Mouse (Mus musculus) frontal cortex, postnatal 25 days (tissue): ENCODE results near the gene Fam69b.

Experiments
- DNase-seq, 2 experiments: peaks; one replicate each; pipeline ENCODE4 v3.0.0; 2022; ENCODE audit warnings: low spot score in 2 of 2

The Fam69b gene

GRCm38 (mm10) chr2:26627921-26628739, at the start of gene Fam69b:
Gene Fam69b, plus strand, starts transcription at chr2:26628457.
- peak; percentile 66 to 80 for DNase-seq

DNA sequence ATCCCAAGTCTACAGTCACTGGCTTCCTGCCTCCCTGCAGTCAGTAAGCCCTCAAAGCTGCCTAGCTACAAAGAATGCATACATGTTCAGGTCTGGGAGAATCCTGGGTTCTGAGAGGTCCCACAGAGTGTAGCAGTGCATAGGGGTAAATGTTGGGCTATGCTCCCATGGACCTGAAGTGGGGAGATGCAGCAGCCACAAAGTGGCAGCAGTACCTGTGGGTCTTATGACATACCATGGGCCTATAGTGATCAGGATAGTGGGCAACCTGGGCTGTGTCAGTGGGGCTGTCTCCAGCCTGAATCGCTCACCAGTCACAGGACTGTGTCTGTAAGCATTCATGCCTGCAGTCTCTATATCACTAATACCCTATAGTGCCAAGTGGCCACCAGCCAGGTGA, 48.5 kb upstream of the Fam69b start, which contains the start of gene Egfl7:
Gene Egfl7, plus strand, starts transcription at position 301 of the 400 bp plus-strand sequence.
- DNase-seq = no peak

DNA sequence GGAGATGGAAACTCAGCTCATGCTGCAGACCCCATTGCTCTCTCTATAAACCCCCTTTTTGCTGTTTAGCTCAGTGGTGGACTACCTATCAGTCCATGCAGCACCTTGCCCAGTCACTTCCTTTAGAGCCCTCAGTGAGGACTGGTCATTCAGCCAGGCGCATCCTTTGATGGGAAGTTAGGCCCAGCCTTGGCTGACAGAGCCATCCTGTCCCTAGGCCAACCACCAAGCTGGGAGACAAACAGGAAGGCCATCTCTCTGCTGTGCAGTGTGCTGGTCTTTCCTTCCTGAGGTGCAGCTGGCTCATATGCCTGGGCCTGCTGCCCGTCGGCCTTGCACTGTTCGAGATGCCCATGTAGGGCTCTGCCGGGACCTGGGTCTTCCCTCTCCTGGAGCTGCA, 47.5 kb upstream of the Fam69b start:
- no peak for DNase-seq

DNA sequence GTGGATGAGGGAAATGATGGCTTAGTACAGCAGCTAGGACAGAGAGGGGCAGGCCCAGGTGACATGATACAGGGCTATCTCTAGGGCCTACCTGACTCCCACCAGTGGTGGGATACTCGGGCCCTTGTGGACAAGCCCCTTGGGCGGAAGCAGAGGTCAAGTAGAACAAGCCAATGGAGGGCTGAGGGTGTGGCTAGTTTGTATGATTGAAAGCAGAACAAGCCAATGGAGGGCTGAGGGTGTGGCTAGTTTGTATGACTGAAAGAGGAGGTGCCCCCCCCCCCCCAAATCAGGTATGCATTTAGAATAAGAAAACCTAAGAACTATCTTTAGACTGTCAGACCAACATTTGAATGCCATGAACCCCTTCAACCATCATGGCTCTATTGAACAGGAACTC, 46.1 kb upstream of the Fam69b start:
- DNase-seq = no peak

GRCm38 (mm10) chr2:26582741-26583140, 45.5 kb upstream of the Fam69b start:
- DNase-seq = no peak

DNA sequence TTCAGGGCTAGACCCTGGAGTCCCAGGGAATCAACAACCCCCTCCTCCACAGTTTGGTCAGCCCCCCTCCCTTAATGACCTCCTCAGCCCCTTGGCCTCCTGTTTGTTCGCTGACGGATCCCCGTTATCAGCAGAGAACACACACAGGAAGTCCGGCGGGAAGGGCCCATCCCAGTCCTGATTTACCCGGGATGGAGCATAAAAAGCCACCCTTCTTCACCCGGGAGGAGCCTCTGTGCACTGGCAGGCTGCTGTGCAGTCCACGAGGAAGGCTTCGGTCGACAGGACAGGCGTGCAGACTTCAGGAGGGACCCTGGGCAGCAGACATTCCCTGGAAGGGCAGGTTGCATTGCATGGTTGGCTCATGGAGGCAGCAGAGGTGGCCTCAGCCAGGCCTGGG, 44.6 kb upstream of the Fam69b start:
- no peak for DNase-seq

DNA sequence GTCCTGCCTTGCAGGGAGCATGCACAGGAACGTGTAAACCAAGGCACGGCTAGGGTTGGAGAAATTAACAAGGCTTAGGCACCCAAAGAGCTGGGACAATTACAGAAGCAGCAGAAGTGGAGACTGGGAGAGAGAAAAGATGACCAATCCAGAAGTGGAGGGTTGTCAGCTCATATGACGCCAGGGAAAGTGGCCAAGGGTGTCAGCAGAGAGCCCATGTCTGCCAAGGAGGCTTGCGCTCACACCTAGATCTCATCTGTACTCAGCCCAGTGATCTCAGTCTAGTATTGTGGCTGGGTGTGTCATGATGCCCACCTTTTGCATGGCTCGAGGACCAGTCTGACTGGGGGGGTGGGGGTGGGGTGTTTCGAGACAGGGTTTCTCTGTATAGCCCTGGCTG, 42.5 kb upstream of the Fam69b start:
- no peak for DNase-seq

DNA sequence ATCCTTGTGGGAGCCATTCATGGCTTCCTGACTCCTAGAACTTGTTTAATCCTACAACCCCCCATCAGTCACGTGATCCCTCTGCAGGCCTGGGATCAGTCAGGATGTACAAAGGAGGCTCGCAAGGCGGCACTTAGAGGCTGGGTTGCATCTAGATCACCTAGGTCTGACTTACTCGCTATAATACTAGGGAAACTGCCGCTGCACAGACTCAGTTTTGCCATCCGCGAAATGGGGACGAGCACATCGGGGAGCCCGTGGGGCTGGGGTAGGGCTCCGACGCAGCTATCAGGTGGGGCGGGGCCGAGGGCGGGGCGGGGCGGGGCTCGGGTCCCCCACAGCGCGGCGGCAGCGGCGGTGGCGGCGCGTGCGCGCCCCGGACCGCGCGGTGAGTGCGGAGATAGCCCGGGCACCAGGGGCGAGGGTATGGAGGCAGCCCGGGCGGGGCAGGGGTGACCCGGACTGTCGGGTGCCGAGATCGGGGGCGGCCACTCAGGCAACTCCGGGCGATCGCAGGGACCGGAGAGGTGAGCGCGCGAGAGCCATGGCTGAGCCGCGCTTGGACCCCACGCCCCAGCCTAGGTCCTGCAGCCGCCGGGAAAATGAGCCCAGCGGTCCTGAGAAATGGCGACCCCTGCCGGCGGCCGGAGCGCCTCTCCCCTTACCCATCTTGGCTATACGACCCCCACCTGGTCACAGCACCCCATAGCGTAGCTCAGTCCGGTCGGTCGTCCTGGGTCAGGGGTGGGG, 41.8 kb upstream of the Fam69b start, which contains the start of gene Gm20532:
Gene Gm20532, plus strand, starts transcription at position 346 of the 750 bp plus-strand sequence.
- DNase-seq = peak; percentile 56 to 57

GRCm38 (mm10) chr2:26587044-26587405, 41.2 kb upstream of the Fam69b start:
- DNase-seq = no peak

DNA sequence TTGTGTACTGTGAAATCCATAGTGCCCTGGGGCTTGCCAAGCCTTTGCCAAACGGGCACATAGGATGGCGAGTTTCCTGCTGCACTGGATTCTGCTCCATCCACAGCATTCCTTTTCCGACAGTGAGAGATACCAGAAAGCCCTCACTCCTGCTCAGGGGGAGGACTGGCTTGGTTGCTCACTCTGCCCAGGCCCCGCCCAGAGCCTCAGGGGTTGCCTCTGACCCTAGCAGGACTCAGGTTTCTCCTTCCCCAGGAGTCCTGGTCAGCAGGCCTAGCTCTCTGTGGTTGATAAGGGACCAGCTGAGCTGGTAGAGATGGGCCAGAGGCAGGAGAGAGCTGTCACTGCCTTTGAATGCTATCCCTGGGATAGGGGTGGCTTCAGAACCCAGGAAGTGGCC, 39.7 kb upstream of the Fam69b start:
- DNase-seq = no peak

DNA sequence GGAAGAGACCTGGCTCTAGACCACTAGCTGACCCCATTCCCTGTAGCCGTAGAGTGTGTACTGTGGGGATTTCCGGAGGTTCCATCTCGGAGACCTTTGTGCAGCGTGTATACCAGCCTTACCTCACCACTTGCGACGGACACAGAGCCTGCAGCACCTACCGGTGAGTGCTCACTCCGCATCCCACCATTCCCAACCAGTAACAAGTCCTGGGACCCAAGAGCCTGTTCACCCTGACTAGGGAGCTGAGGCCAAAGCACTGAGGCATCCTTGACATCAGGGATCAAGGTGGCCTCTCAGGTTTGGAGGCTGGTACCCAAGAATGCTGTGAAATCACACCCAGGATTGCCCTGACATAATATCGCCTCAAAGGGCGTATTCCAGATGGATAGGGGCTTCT, 39.0 kb upstream of the Fam69b start:
- no peak for DNase-seq

- DNase-seq = no peak
Observed at GRCm38 (mm10) chr2:26590282-26590681, 38.0 kb upstream of the Fam69b start.

DNA sequence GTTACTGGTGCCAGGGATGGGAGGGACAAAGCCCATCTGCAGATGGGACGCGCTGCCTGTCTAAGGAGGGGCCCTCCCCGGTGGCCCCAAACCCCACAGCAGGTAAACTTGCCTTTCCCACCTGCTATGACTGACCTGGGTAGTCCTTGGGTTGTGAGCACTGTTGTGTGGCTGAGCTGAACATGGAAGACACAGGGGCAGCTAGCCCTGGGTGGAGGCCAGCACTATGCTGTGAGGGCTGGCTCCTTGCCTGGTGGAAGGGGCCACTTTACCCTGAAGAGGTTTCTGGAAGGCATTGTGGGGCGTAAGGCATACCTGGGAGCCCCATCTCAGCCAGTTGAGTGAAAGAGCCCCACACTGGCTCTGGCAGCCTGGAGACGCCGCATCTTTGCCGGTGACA, 37.3 kb upstream of the Fam69b start:
- DNase-seq = no peak

DNA sequence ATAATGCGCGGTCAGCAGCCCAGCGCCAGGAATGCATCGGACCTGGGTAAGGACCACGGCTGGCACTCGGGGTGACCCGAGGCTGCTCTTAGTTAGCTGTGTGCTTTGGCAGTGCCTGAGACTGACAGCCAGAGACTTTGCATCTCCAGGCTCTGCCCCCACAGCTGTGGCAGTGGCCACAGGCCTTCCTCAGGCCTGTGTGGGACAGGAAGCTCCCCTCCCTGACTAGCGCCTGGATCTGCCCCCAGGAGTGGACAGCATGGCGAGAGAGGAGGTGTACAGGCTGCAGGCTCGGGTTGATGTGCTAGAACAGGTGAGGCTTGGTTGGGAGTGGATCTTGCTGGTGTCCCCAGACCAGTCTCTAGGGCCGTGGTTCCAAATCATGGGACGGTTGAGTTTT, 36.8 kb upstream of the Fam69b start:
- DNase-seq = no peak

DNA sequence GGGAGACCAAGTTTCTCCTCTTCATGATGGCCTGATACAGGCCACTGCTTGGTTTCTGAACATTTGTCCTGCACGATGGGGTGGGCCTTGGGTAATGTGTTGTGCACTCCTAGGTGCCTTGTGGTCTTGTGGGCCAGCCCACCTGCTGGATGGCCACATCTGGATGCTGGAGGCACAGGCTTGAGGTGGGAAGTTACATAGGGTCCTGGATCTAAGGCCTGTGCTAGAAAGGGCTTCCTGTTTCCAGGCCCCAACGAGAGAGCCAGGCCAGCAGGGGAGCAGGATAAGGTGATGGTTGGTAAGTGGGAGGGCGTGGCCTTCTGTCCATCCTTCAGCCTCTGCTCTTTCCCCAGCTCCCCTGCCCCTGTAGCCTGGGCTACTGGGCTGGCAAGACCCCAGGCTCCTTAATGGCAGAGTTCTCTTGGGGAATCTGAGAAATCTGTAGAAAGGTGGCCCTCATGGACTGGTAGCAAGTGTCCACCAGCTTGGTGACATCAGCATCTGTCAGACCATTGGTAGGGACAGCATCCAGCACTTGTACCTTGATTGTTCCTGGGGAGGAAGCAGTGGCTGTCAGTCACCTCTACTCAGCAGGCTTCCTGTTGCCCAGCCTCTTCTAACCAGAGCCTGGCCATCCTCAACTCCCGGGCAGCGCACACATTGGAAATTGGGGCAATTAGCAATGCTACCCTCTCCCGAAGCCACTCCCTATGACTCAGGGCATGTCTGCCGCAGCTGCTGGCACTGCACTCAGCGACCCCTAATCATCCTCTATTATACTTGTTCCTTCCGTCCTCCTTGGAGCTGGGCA, 34.8 kb upstream of the Fam69b start:
- no peak for DNase-seq

DNA sequence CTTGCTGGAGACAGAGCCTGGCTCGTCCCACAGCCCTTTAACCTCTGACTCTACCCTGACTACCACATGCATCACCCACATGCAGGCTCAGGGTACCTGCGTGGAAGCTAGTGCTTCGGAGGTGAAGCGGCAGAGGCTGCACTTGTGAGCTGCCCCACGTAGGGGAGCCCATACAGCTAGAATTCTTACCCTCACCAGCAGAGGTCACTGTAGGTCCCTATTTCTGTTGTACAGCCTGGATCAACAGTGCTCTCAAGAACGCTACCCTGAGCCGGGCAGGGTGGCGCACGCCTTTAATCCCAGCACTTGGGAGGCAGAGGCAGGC, 34.3 kb upstream of the Fam69b start:
- no peak for DNase-seq

DNA sequence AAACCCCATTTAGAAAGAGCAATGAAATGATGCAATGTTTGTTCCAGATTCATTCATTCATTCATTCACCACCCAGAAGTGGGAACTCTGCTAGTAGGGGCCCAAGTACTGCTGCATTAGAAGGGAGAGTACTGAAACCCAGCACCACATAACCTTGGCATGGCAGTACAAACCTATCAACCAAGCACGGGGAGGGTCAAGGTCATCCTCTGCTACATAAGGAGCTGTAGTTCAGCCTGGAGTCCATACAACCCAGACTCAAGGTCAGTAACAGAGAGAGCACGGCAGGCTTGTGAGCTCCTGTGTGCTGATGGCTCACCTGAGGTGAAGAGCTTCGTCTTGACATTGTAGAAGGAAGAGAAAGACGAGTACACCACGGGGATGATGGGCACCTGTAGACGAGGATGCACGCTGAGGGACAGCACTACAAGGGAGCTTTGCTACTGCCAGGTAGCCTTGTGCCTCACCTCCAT, 33.8 kb upstream of the Fam69b start:
- no peak for DNase-seq

DNA sequence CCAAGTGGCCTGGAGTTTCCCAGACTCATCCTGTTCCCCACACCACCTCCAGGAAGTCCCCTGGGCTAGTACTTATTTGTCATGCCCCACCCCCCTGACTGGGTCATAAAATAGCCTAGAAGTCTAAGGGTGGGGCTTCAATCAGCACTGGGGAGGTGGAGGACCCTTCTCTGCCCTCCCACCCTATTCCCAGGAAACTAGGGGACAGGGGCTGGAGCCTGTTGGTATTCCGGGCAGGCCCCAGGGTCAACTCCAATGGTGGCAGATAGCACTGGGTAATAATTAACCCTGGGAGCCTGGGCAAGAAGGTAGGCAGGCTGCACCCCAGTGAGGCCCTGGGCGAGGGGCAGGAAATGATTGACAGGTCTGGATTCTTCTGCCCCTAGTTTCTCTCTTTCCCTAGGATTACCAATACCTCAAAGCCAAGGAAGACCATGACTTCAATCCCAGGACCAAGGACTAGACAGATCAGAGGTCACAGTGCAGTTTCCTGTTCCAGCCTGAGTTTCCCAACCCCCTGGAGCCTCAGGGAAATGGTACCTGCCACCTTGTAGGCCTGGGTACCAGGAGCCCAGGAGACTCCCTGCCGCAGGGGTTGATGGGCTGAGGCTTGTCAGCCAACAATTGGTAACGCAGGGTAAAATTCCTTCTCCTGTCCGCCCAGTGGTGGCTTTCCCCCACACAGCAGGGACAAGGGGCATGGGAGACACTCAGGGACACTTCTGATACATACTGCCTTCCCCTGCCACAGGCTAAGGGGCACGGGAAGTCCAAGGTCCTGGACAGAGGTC, 33.1 kb upstream of the Fam69b start:
- no peak for DNase-seq

GRCm38 (mm10) chr2:26595725-26596435, 32.4 kb upstream of the Fam69b start:
- no peak for DNase-seq

DNA sequence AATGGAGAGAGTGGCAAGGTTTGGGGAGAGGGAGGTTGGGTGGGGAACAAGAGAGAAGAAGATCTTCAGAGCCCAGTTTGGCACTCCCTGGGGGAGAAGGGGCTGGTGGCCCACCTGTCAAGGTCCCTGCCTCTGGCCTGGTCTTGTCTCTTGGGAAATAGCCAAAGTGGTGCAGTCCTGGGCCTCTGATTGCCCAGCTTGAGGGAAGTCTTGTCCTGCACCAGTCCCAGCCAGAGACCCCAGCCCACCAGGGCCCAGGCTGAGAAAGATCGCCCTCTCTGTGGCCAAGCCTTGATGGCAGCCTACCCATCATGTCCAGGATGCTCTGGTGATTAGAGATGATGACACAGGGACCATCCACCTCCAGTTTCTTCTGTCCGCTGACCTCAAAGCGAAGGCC, 31.4 kb upstream of the Fam69b start:
- DNase-seq = no peak

DNA sequence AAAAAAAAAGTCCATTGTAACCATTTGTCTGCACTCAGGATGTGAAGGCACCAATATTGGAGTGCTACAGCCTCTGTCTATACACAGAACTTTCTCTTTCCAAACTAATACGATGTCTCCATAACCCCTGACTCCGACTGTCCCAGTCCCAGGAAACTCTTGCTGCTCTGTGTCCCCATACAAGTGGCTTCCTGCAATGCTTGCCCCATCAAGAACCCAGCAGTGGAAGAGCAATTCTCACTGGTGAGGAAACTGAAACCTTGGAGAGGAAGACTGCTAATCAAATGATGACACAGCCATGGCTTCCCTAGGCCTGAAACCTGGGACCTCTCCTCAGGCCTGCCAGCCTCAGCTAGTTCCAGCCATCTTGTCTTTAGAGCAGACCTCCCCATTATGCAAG, 30.4 kb upstream of the Fam69b start:
- DNase-seq = no peak
